Mouse (Mus musculus): ENCODE data around the gene Acp5. TPM values are rescaled to one million over a fixed set of nuclear protein-coding genes. Genes with fewer than 3 reads are reported as not detected.

Acp5 gene
- total RNA-seq, 2 experiments from 2014 or later = 0.23 to 1.5 TPM

DNA sequence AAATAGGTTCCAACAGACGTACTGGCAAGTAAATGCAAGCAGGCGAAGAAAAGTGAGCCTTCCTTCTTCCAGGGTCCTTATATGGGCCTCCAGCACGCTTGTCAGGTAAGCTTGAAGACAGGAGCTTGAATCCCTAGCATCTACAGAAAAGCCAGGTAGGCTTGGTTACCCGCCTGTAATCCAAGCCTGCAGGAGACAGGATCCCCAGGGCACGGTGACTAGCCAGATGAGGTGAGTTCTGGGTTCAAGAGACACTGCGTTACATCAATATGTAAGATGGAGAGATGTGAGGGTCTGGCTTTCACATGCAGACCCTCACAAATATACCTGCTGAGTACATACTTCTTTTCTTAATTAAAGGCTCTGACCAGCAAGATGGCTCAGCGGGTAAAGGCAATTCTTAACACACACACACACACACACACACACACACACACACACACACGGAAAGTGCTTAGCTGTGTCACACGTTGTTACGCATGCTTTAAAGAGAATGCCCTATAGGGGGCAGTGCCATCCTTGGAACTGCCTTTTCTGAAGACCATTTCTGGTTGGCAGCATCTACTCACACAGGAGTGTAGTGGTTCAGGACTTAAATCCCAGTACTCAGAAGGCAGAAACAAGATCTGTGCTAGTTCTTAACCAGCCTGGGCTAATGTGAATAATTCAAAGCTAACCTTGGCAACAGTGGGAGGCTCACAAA is 17.6 kb downstream of the Acp5 start:
- peak; percentile 43 for TF ChIP-seq CTCF (IDR thresholded peaks at IDR 0.05)
- Histone ChIP-seq H3K27ac (peak overlapping the region; percentile 89; the same call in 1 of the 2 replicates), H3K4me3 (peak overlapping the region; percentile 85)
- intact Hi-C loops (cut with DNase I) = loop anchor here (2.0 to 5.0 kb wide), 2 partner anchors 39 to 47 kb away; partner anchors contain the start of genes Gm49318, Pigyl and Zfp653
- DNase-seq = peak; percentile 41

DNA sequence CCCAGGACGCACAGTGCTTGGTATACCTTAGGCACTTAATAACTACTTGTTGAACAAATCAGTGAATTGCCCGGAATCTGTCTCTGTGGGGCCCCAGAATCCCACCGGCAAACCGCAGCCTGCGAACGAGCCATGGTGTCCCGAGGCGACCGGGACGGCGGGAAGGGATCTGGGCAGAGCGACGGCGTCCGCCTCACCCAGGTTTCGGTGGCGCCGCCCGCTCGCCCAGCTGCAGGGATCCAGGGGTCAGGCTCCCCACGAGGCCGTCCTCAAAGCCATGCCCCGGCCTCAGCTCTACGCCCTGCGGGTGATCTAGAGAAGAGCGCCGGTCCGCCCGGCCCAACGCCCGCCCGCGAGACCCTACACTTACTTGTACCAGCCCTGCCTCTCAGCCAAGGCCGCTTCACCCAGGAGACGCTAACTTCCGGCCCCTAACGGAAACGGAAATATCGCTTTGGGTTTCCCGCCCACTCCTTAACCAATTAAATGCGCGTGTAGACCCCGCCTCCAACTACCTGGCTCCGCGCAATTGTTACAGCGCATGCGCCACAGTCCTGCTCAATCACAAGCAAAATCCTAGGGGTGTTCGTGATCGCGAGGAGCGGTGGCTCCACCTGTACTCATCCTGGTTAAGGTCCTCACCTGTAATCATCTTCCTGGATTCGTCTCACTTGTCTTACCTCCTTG is 18.6 kb downstream of the Acp5 start, which contains the start of gene Elof1:
Gene Elof1 (minus strand): TSS at position 433 of the 687 bp plus-strand sequence.
- DNase-seq = peak; percentile 94
- no peak for TF ChIP-seq CTCF (IDR thresholded peaks at IDR 0.05)
- peak within 1 kb of the TSS; percentile 85 for H3K4me3 ChIP-seq
- intact Hi-C loops (cut with DNase I) = loop anchor here (2.0 to 5.0 kb wide), 2 partner anchors 40 to 46 kb away; partner anchors contain the start of genes Gm49318, Pigyl and Zfp653
- peak within 1 kb of the TSS; percentile 89 for H3K27ac ChIP-seq

DNA sequence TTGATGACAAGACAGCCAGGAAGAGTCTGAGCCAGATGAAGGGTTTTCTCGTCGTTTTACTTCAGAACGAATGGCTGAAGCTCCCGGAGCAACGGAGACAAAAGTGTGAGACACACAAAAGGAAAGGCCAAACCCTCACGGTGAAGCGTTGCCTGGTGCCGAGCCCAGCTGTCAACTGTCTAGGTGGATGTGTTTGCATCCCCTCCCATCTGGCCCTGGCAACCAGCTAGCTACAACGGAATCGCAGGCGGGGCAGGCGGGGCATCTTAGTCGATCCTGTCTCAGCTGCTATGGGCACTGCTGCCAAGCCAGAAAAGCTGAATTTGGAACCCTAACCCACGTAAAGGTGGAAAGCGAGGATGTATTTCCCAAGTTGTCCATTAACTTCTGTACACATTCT is 19.4 kb downstream of the Acp5 start:
- intact Hi-C loops (cut with DNase I) = loop anchor here (2.0 to 5.0 kb wide), 2 partner anchors 41 to 45 kb away; partner anchors contain the start of genes Gm49318, Pigyl and Zfp653
- no peak for DNase-seq
- TF ChIP-seq CTCF (IDR thresholded peaks at IDR 0.05) = no peak
- H3K4me3 ChIP-seq = peak overlapping the region; percentile 85
- peak overlapping the region; percentile 89; the same call in 1 of the 2 replicates for H3K27ac ChIP-seq

DNA sequence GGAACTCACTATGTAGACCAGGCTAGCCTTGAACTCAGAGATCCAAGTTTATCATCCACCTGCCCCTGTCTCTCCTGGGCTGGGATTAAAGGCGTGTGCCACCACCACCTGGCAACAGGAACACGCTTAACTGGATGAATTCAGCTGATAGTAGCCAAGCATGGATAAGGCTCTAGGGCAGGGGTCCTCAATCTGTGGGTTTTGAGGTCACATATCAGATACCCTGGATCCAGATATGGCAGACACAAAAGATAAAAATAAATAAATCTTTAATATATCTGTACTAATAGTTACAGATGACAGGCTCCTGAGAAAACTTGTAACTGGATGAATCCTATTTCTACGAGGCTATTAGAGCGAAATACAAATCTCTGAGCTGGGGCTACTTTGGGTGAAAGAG is 19.9 kb downstream of the Acp5 start:
- Histone ChIP-seq H3K4me3 (peak overlapping the region; percentile 85), H3K27ac (no peak overlapping the region)
- intact Hi-C loops (cut with DNase I) = loop anchor here (2.0 to 5.0 kb wide), 2 partner anchors 42 to 45 kb away; partner anchors contain the start of genes Gm49318, Pigyl and Zfp653
- no peak for TF ChIP-seq CTCF (IDR thresholded peaks at IDR 0.05)
- DNase-seq = no peak

- TF ChIP-seq CTCF (IDR thresholded peaks at IDR 0.05) = no peak
- Histone ChIP-seq H3K27ac (no peak overlapping the region), H3K4me3 (no peak overlapping the region)
- no peak for DNase-seq
- intact Hi-C loops (cut with DNase I) = no loop called here
Observed at GRCm38 (mm10) chr9:22108194-22108593, 27.3 kb downstream of the Acp5 start.

- Histone ChIP-seq H3K4me3 (peak overlapping the region; percentile 34), H3K27ac (no peak overlapping the region)
- DNase-seq = no peak
- TF ChIP-seq CTCF (IDR thresholded peaks at IDR 0.05) = no peak
- intact Hi-C loops (cut with DNase I) = no loop called here
Observed at GRCm38 (mm10) chr9:22099922-22100321, 35.6 kb downstream of the Acp5 start.

DNA sequence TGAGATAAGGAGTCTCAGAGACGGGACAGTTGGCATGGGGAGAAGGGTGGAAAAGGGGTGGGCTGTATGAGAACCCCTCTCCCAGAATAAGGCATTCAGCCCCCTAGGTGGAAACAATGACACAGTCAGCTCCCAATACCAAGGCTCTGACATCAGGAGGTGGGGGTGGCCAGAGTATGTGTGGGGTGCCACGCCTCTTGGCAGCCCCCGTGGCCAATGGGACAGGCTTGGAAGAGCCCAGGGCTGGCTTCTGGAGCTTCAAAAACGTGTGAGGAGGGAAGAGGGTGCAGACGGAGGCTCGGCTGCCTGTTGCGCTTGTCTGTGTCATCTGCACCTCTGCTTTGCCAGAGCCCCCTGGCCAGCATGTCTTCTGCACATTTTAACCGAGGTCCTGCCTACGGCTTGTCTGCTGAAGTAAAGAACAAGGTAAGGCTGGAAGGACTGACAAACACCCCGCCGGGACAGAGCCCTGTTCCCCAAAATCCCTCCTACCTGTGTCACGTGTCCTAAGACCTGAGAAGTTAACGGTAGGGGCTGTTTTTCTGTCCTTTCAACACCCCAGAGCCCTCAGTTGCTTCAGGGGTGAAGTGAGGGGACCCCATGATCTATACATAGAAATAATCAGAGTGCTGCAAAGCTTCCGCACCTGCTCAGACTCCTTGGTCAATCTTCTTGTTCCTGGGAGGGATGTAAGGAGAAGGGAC is 36.4 kb downstream of the Acp5 start, which contains the start of gene Cnn1:
Gene Cnn1 (plus strand): TSS at position 224 of the 704 bp plus-strand sequence.
- no peak within 1 kb of the TSS for H3K27ac ChIP-seq
- intact Hi-C loops (cut with DNase I) = no loop called here
- TF ChIP-seq CTCF (IDR thresholded peaks at IDR 0.05) = no peak
- peak; percentile 50 for DNase-seq
- peak within 1 kb of the TSS; percentile 34 for H3K4me3 ChIP-seq

DNA sequence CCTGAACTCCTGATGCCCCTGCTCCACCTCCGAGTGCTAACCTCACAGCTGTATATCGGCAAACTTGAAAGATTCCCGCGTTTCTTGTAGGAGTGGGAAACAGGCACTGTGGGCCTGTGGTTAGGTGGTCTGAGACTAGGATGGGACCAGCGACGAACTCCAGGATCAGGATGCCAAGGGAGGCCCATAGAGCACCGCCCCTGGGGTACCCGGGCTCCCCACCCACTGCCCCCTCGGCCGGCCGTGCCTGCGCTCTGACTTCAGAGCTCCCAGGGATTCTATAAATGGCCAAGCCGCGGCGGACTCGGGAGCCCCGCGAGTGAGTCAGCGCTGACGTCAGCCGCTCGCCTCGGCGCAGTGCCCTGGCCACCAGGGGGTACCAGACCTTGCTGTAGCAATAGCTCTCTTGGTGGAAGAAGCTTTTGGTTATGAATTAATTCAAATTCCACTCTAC is 39.6 kb downstream of the Acp5 start:
- DNase-seq = peak; percentile 91
- peak; percentile 83 for TF ChIP-seq CTCF (IDR thresholded peaks at IDR 0.05)
- H3K4me3 ChIP-seq = peak overlapping the region; percentile 71
- peak overlapping the region; percentile 72 for H3K27ac ChIP-seq
- intact Hi-C loops (cut with DNase I) = no loop called here

DNA sequence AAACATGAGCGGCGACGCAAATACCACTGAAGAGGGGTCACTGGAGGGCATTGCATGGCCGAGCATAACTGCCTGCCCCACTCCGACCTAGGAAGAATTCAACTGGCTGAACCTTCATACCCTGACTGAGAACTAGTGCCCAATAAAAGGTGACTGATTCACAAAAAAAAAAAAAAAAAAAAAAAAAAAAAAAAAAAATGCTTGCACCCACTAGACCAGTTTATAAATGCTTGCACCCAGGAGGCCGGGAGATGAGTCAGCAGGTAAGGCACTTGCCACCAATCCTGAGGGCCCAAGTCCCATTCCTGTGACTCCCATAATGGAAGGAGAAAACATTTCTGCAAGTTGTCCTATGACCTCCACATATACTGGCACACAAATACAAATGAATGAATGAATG is 42.8 kb downstream of the Acp5 start:
- Histone ChIP-seq H3K27ac (no peak overlapping the region), H3K4me3 (no peak overlapping the region)
- DNase-seq = no peak
- no peak for TF ChIP-seq CTCF (IDR thresholded peaks at IDR 0.05)
- intact Hi-C loops (cut with DNase I) = no loop called here

- H3K27ac ChIP-seq = no peak overlapping the region
- no peak for DNase-seq
- no peak overlapping the region for H3K4me3 ChIP-seq
- intact Hi-C loops (cut with DNase I) = no loop called here
- TF ChIP-seq CTCF (IDR thresholded peaks at IDR 0.05) = no peak
Observed at GRCm38 (mm10) chr9:22089986-22090385, 45.5 kb downstream of the Acp5 start.

- intact Hi-C loops (cut with DNase I) = no loop called here
- H3K4me3 ChIP-seq = no peak overlapping the region
- no peak for DNase-seq
- H3K27ac ChIP-seq = no peak overlapping the region
- TF ChIP-seq CTCF (IDR thresholded peaks at IDR 0.05) = no peak
Observed at GRCm38 (mm10) chr9:22089281-22089680, 46.2 kb downstream of the Acp5 start.

- DNase-seq = no peak
- Histone ChIP-seq H3K4me3 (no peak overlapping the region), H3K27ac (peak overlapping the region; percentile 5; the same call in 1 of the 2 replicates)
- intact Hi-C loops (cut with DNase I) = no loop called here
- TF ChIP-seq CTCF (IDR thresholded peaks at IDR 0.05) = peak; percentile 7; the same call in 1 of the 2 replicates
Observed at GRCm38 (mm10) chr9:22087034-22087618, 48.4 kb downstream of the Acp5 start.

Data from gastrocnemius, adult 2 months (tissue).